Mouse (Mus musculus) cerebellum, adult 11-12 months (tissue): Measurements from ENCODE around the gene Zfp1.
"Not testable (repeated sequence)": the region's sequence is repeated elsewhere in the genome, so short reads cannot be mapped to it uniquely, and the experiment has no call there.

Source experiments
- DNase-seq: peaks from one replicate; pipeline ENCODE4 v3.0.0; 2022

The Zfp1 gene

DNA sequence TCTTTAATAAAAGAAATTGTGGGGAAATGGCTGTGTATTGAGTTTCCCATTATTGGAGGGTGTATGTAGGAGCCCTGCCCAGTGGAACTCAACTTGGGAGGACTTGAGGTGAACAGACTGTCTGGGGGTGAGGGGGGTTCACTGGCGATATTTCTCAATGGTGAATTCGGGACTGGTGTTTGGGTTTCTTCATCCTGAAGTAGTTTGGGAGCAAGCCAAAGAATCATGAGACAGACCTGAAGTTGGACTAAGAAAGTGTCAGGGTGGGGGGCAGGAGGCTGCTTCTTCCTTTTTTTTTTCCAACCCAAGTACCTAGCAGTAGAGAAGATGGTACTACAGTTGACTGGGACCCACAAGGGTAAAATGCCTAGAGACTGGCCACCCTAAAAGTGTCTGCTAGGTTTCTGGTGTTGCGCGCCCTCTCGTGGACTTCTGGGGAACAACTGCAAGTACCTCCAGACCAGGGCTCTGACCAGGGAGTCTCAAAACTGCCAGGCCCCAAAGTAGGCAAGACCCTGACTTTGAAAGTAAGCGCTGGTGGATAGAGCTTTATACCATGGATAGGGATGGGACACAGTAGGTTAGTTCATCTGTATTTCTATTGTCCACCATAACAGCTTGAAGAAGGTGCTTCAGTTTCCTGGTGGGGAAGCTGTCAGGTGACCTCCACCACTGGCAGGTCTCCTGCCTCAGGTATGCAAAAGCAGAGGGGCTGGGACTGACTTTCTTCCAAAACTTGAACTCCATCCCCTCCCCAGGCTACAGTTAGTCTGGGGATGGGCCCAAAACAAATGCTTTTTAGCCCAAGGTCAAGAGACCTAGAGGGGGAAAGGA, 17.3 kb upstream of the Zfp1 start:
- DNase-seq: peak; percentile 73

DNA sequence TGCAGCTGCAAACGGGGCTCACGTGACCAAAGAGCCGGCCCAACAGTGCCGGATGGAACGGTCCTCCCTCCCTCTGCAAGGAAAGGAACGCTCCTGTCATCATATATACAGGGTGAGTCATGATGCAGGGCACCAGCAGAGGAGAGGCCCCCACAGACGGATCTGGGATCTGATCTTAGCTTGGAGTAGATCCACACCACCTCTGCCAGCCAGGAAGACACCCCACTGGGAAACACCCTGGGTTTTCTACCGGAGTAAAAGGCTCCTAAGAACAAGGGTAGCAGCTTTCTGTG, 16.7 kb upstream of the Zfp1 start:
- DNase-seq: peak; percentile 34

DNA sequence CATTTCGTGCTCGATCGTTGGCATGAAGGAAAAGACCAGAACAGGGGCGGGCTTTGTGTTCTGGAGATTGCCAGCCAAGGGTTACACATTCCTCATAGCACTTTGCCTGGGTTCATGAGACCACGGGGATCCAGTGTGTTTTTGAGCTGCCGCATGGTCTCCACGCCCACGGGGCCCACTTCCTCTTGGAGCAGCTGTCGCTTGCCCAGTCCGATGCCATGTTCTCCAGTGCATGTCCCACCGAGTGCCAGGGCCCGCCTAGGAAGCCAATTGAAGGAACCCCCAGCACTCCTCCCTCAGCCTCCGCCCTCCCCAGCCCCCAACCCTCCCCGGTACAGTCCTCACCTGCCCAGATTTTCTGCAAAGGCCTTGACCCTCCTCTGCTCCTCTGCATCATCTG, 16.3 kb upstream of the Zfp1 start:
- DNase-seq: peak; percentile 36

DNA sequence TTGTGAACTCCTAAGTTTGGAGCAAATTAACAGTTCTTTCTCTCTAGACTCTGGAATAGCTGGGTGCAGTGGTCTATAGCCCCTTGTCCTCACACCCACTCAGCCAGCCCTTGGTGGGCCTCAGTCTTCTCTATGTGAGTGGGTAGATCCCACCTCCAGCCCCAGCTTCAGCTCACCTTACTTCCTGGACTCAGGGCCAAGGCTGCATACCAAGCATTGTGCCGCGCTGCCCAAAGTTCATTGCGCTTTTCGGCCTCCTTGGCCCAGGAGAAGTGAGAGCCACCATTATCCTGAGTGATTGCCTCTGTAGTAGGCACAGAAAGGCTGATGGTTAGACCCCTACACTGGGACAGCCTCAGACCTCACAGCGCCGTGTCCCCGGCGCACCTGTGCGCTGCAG, 15.3 kb upstream of the Zfp1 start:
- DNase-seq: no peak

DNA sequence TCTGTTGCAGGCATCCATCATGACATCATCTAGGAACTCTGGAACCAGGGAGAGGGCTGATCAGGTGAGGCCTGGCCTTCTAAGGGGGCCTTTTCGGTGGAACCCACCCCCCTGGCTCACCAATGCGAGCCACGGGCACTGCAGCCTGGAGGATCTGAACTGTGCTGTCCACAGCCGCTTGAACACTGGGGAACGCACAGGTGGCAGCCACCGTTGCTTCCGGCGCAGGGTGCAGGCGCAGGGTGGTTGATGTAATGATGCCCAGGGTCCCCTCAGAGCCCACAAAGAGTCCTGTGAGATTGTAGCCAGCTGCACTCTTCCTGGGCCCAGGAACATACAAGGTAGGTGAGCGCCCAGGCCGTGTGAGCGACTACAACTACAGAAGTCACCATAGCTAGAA, 14.8 kb upstream of the Zfp1 start:
- no peak for DNase-seq

DNA sequence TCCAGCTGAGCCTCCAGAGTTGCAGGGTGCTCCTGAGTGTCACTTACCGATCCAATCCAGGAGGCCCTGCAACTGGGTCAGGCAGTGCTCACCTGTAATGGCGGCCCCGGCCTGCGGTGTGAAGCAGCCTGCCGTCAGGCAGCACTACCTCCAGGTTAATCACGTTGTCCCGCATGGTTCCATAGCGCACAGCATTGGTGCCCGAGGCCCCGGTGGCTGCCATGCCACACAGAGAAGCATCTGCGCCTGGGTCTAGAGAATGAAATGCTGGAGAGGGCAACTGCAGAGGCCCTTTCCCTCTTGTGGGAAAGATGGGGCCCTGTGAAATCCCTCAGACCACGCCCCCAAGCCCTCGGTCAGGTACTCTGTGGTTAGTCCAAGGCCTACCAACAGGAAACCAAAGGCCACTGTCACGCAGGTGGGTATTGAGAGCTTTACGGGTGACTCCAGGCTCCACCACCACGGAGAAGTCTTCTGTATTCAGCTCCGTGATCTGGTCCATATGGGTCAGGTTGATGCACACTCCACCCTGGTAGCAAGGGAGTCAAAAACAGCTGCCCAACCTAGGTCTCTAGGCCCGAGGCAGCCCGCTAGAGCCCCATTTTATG, 14.2 kb upstream of the Zfp1 start:
- peak; percentile 36 for DNase-seq

DNA sequence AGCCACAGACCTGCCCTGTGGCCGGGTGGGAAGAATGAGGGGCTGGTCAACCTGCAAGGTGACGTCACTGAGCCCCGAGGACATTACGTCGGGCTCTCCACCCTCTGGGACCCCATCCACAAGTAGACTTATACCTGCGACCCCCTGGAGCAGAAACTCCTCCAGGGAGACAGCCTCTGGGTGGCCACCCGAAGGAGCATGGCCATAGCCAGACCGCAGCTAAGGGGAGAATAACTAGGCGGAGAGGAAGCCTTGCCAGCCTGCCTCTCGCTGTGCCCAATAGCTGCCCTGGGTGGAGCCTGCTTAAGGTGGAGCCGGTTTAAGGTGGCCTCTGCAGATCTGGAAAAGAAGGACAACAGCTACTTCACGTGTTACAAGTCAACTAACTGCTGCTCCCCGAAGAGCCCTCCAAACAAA, 13.1 kb upstream of the Zfp1 start, which contains the start of gene Ldhd:
Gene Ldhd (minus strand): TSS at position 270 of the 417 bp plus-strand sequence.
- DNase-seq: peak; percentile 79

DNA sequence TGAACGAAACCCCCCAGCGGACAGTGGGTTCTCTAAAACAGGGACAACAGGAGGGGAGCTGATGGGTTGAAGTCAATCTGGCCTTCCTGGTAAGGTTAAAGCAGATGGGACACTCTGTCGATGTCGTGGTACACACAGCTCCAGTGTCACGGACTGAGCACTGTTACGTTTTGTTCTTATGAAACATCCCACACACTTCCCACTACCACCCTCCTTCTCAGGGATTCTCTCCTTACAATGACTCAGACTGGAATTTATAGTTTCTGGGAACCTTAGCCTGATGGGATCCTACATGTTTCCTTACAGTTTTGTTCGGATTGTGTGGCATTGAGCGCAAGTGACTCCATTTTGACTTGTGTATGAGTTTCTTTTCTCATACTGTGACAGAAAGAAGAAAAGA, 11.6 kb upstream of the Zfp1 start:
- DNase-seq: no peak

DNA sequence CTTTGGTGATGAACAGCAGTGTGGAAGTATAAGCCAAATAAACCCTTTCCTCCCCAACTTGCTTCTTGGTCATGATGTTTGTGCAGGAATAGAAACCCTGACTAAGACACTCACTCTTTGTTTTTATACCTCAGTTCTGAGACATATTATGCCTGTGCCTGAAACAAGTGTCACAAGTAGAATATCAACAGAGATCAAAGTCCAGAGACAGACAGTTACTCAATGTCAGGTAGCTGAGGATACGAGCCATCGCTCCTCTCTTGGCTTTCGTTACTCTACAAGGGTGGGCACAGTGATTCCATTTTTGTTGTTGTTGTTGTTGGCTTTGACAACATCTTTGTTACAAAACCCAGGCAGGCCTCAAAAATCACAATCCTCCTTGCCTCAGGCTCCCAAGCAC, 10.2 kb upstream of the Zfp1 start:
- DNase-seq: no peak

DNA sequence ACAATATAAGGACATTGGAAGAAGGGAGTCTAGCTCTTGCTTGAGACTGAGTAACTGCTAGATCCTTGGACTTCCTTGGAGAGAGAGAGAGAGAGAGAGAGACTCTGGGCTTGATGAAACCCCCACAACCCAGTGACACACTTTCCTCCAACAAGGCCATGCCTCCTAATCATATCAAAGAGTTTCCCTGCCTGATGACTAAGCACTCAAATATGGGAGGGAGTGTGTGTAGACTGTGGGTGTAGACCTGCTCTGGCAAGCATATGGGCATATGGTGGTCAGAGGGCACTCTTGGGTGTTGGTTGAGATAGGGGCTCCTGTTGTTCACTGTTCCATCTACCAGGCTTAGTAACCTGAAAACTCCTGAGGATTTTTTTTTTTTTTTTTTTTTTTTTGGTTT, 5.1 kb upstream of the Zfp1 start:
- no peak for DNase-seq

DNA sequence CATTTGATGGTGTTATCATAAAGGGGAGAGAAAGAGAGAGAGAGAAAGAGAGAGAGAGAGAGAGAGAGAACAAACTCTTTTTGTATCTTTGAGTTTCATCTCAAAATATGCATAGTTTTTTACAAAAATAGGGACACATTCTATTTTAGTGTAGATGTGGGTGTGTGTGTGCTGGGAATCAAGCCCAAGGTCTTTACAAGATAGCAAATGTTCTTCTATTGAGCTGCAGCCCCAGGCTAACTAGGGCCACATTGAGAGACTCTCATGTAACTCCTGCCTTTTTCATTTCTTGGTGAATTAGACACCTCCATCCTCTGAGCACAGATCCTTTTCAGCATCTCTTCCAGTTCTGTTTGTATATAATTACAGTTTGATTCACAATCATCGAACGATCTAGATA, 2.1 kb upstream of the Zfp1 start:
- DNase-seq: no peak

DNA sequence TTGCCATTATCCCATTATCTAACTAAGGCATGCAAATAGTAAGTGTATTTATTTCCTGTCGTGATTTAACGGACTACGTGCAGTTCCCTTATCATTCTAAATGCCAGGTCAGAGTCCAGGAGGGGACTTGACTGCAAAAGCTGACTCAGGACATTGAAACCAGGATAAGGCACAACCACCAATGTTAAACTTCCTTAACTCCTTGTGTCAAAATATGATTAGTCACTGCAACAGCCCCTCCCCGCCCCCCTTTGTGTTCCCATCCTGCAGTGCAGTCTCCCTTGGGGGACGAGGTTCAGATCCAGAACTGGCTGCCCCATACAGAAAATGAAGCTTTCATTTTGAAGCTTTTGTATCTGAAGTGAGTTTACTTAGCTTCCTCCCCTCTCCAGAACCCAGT, 705 bp upstream of the Zfp1 start:
- DNase-seq: no peak

DNA sequence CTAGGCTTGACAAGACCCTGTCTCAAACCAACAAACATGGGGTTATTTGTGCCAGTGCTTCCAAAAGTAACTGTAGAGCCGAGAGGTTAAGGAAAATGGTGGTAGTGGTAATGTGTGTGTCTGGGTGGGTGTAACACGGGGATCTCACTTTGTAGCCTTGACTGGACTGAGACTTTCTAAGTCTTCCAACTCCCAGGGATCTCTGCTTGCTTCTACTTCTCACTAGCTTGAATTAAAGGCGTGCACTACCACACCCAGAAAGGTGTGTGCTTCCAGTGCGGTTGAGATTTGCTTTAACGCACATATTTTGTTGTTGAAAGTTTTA, 300 bp upstream of the Zfp1 start:
- DNase-seq: no peak

DNA sequence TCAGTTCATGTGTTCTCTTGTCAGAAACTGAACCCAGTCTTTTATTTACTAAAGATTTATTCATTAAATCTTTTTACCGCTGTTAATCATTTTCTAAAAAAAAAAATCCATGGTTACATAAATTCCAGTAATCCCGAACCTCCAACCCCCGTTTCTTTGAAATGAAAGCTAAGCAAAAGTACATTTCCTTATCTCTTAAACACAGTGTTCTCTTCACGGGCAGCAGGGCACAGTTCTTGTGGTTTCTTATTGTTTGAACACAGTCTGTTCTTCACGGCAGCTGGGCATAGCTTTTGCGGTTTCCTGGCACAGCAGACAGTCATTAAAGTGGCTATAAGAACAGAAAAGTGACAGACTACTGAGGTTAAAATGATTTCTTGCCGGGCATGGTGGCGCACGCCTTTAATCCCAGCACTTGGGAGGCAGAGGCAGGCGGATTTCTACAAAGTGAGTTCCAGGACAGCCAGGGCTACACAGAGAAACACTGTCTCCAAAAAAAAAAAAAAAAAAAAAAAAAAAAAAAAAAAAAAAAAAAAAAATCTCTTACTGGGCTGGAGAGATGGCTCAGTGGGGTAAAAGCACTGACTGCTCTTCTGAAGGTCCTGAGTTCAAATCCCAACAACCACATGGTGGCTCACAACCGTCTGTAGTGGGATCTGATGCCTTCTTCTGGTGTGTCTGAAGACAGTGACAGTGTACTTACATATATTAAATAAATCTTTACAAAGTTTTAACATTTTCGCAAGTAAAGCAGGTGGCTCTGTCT, 1.3 kb downstream of the Zfp1 start:
- not testable (repeated sequence) for DNase-seq

DNA sequence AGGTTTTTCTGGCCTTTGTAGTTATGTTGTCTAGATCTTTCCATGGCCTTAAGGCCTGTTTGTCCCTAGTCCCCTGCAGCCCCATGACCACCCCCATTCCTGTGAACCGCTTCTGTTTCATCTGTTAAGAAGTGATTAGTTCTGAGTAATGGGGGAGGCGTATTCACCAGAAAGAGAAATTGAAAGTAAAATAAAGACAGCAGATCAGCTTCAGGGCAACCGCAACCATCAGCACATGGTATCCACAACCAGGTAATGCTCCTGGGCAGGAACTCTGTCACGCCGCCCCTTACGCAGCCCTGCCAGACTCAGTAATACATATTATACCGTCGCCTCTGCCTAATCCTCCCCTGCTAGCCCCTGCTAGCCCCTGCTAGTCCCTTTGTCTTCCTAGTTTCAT, 2.5 kb downstream of the Zfp1 start:
- no peak for DNase-seq

DNA sequence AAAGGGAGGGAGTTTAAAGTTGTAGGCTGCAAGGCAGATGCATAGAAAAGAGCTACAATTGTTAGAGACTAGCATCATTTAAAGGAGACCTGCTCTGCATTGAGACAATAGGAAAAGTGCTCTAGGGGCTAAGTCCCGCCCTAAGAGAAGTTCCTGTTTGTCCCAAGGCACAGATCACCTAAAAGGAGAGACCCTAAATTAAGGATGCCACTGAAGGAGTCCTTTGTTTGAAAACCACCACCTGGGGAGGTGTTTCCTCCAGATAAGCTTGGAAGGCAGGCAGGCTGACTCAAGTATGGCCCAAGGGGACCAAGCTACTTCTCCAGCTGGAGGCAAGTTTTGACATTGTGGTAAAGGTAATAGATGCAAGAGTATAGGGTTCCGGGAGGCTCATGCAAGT, 5.6 kb downstream of the Zfp1 start:
- DNase-seq: no peak

DNA sequence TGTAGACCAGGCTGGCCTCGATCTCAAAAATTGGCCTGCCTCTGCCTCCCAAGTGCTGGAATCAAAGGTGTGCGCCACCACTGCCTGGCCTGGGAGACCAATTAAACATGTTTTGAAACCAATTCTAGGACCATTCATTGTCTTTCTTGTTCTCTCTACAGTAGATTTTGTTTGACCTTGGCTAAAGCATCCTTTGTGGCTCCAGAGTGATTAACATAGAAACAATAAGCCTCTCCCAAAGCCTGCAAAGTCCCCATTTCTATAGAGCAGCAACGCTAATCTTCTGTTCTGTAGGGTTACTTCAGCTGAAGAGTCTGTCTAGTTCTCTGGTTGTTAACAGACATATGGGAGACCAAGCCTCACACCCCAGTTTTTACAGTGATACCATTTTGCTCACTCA, 7.5 kb downstream of the Zfp1 start:
- DNase-seq: no peak

DNA sequence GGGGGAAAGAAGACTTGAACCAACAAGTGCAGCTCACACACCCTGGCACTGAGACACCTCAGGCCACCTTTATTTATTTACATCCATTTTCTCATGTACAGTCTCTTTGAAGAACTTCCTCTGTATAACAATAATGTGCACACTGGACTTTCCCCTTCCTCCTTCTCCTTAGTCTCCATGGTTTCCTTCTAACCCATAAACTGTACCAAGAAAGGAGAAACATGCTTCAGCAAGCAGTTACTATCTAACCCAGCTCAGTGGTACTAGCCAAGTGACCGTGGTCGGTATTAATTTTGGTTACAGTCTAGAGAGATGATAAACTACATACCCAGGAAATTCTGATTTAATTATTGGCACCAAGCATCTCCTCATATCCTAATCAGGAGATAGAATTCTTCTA, 10.3 kb downstream of the Zfp1 start:
- no peak for DNase-seq

DNA sequence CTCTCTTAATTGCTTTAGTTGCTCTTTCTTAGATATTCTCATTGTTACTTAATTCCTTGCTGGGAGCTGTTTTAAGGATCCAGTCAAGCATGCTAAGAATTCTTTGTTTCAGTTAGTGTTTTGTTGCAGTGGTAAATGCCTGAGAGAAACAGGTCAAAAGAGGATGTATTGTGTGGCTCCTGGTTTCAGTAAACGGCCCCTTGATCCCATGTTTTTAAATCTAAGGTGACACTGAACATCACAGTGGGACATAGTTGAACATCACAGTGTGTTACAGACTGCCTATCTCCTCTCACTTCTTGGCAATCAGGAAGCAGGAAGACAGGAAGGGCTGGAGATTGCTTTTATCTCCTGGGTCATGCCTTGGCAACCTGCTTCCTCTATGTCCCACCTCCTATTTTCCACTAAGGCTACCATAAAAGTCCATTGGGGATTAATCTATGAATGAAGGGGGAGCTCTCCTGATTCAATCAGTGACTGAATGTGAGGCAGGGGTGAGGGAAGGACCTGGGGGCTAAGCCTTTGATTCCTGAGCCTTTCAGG, 14.2 kb downstream of the Zfp1 start:
- no peak for DNase-seq

DNA sequence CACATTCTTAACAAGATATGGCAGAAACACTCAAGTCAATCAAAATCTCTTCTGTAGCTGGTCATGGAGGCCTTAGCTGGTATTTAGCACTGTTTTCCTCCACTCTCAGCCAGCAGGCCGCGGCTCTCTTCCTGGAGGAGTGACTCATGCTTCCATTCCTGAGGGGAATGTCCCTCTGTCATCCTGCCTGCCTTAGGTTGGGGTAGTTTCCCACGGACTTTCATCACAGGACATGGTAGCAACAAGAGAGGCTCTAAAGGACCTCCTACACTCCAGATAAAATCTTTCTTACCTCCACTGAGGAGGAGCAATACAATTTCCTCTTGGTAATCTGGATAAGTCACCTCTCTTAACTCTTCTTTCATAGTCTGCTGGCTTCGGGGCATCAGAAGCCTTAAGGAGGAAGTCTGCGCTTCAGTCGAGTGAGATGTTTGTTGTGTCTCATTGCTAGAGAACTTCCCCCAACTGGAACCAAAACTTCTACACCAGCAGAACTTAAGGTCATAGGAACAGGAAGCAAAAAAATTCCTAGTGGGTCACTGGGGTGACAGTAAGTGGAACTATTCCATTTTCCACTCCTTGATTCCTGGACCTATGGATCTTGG, 15.7 kb downstream of the Zfp1 start:
- DNase-seq: no peak

DNA sequence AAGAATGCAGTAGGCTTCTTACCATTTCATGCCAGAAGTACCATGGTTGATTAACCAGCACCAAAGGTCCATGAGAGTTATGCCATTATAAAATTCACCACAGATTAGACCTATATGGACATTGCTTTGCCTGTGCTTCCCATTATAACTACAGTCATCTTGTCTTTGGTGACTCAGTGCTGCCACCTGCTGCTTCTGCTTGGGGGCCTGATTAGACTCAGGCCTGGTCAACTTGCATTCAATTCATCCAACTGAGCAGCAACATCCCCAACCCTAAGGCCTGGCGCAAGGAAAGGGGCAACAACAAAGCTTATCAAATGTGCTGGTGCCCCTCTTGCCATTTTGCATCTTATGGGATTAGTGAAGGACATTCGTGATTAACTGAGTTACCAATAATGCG, 19.3 kb downstream of the Zfp1 start:
- DNase-seq: peak; percentile 63

DNA sequence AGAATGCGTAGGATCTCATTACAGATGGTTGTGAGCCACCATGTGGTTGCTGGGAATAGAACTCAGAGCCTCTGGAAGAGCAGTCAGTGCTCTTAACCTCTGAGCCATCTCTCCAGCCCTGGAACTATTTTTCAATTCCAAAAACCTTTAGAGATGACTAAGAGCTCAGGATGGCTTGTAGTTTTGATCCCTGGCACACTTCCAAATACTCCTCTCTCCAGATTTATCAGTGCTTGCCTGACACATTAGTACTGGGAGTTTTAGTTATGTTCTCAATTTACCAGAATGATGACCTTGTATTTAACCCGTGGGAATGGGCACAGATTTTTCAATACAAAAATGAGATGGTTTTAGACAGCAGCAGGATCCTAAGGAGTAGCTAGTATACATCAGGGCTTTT, 23.6 kb downstream of the Zfp1 start:
- no peak for DNase-seq

DNA sequence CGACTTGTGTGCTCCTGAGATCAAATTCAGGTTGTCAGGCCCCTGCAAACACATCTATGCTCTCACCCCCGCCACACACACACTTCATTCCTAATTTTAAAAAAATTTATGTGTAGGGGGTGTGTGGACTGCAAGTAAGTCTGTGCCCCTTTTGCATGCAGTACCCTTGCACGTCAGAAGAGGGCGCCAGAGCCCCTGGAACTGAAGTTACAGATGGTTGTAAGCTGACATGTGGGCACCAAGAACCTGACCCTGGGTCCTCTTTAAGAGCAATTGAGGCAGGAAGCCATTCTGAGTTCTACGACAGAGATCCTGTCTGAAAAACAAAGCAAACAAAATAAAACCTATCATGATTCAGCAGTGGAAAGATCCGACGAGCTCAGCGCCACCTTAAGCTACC, 33.0 kb downstream of the Zfp1 start:
- DNase-seq: no peak

DNA sequence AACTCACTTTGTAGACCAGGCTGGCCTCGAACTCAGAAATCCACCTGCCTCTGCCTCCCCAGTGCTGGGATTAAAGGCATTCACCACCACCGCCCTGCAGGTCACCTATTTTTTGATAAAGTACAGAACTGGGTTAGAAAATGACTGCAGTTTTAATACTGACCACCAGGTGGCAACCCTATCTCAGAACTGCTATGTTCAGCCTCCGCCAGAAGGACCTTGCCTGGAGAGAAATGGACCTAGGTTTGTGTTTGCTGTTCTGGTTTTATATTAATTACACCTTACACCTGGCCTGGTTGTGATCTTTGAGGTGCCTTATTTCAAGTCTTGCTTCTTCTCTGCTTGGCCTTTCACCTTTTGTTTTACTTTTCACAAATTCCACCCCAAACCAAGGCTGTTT, 34.9 kb downstream of the Zfp1 start:
- peak; percentile 34 for DNase-seq
